Mouse (Mus musculus) heart, adult 2 months (tissue): ENCODE measurements around the gene Gm4881. TPM values are rescaled to one million over a fixed set of nuclear protein-coding genes. Genes with fewer than 3 reads are reported as not detected.

Source experiments
- DNase-seq, 2 experiments: peaks; one replicate each; pipeline ENCODE4 v3.0.0; 2021
- H3K27ac ChIP-seq: fragments of 200-600 bp; 2 replicates; pipeline ENCODE4 v1.8.1; 2022
- H3K27me3 ChIP-seq: fragments of 200-500 bp; 2 replicates; pipeline ENCODE4 v1.6.1; 2012; ENCODE audit warnings: mild to moderate bottlenecking, low read length, inconsistent platforms, mixed read lengths; ENCODE audit not compliant: control insufficient read depth, insufficient read depth
- H3K36me3 ChIP-seq: fragments of 200-500 bp; 2 replicates; pipeline ENCODE4 v1.6.1; 2012; ENCODE audit warnings: low read length, inconsistent platforms; ENCODE audit not compliant: control insufficient read depth, insufficient read depth
- H3K4me1 ChIP-seq: fragments of 200-500 bp; 2 replicates; pipeline ENCODE4 v1.6.1; 2011; ENCODE audit warnings: low read length; ENCODE audit not compliant: control insufficient read depth, insufficient read depth
- H3K4me3 ChIP-seq: fragments of 200-600 bp; 2 replicates; pipeline ENCODE4 v1.8.1; 2022
- H3K79me2 ChIP-seq: fragments of 200-500 bp; replicated peaks from 2 replicates; pipeline ENCODE4 v1.6.1; 2012; ENCODE audit warnings: mild to moderate bottlenecking, inconsistent platforms, low read length, moderate library complexity, mixed read lengths; ENCODE audit not compliant: control insufficient read depth, insufficient read depth
- H3K9ac ChIP-seq: fragments of 200-500 bp; 2 replicates; pipeline ENCODE4 v1.6.1; 2012; ENCODE audit warnings: low read depth, mild to moderate bottlenecking, control low read depth, inconsistent platforms, low read length, mixed read lengths
- CTCF ChIP-seq: fragments of 200-600 bp; IDR thresholded peaks from 2 replicates; pipeline ENCODE4 v1.8.1; 2022; ENCODE audit warnings: antibody characterized with exemption, mild to moderate bottlenecking, moderate library complexity
- EP300 ChIP-seq: fragments of 200-500 bp; IDR thresholded peaks from 2 replicates; pipeline ENCODE4 v1.6.1; 2011; ENCODE audit warnings: low read depth, low read length, control low read depth; ENCODE audit not compliant: insufficient read depth
- POLR2A ChIP-seq: fragments of 200-500 bp; IDR thresholded peaks from 2 replicates; pipeline ENCODE4 v1.6.1; 2011; ENCODE audit warnings: mild to moderate bottlenecking, low read depth, low read length, control low read depth; ENCODE audit not compliant: insufficient read depth
- WGBS: fragments of 180-500 bp; shearing (Covaris S2); methylation state at CpG from one replicate; pipeline ENCODE4 v1.1.7; 2018; 5-methylcytosine and 5-hydroxymethylcytosine counted together
- intact Hi-C: fragments of 180-260 bp; cut with DNase I; formaldehyde crosslinking; loops from one replicate; pipeline ENCODE4 v1.15.1; 2025
- polyA plus RNA-seq: library from polyadenylated mRNA; depleted of rRNA; stranded (reverse); fragments of >200 nt; gene quantifications from 2 replicates; pipeline ENCODE4 v1.2.3, GENCODE M21; 2012
- total RNA-seq, 2 experiments: library from RNA; stranded (reverse); gene quantifications; 2 replicates each; pipeline ENCODE4 v1.2.3; 2021

The Gm4881 gene
- total and polyA plus RNA-seq, 3 experiments, result not detected

- intact Hi-C loops, result no loop called here
- Histone ChIP-seq H3K27ac (no peak overlapping the region), H3K36me3 (no peaks in the 10 kb centered on the region), H3K4me3 (no peak overlapping the region), H3K27me3 (no peaks in the 10 kb centered on the region), H3K4me1 (no peaks in the 10 kb centered on the region), H3K79me2 (no peaks in the 10 kb centered on the region; the same call in 1 of the 2 replicates), H3K9ac (no peak overlapping the region)
- peak; percentile 71 to 84 for DNase-seq
- TF ChIP-seq EP300 (0 out of 2 replicates have a peak, but pooled peaks have one; percentile 56), CTCF (no peak)
- 61% methylated on average over 9 of the region's 9 CpGs for WGBS
Measured at GRCm38 (mm10) chr7:24919728-24920127, 24.6 kb downstream of the Gm4881 start.

- Histone ChIP-seq H3K9ac (no peak overlapping the region), H3K36me3 (no peaks in the 10 kb centered on the region), H3K27ac (no peak overlapping the region), H3K4me1 (no peaks in the 10 kb centered on the region), H3K27me3 (no peaks in the 10 kb centered on the region), H3K79me2 (no peaks in the 10 kb centered on the region; the same call in 1 of the 2 replicates), H3K4me3 (no peak overlapping the region)
- intact Hi-C loops, result no loop called here
- WGBS, result 86% methylated on average over 20 of the region's 20 CpGs
- TF ChIP-seq EP300, result no peak
- no peak for TF ChIP-seq POLR2A
- TF ChIP-seq CTCF, result no peak
- peak in 1 of 2 experiments; percentile 40 for DNase-seq
Measured at GRCm38 (mm10) chr7:24918763-24919323, 25.5 kb downstream of the Gm4881 start.

GRCm38 (mm10) chr7:24912480-24912879 lies 31.8 kb downstream of the Gm4881 start:
- Histone ChIP-seq H3K79me2 (no peaks in the 10 kb centered on the region; the same call in 1 of the 2 replicates), H3K36me3 (no peaks in the 10 kb centered on the region)

GRCm38 (mm10) chr7:24907211-24907748 lies 37.0 kb downstream of the Gm4881 start:
- no peak overlapping the region for H3K27ac ChIP-seq
- no peak overlapping the region for H3K9ac ChIP-seq
- intact Hi-C loops, result loop anchor here (5.0 kb wide), 1 partner anchor 170 kb away; no protein-coding TSS in a partner anchor
- peaks cover 2% of the 10 kb centered on the region; the same call in 1 of the 2 replicates for H3K79me2 ChIP-seq
- H3K4me1 ChIP-seq, result peaks cover 8% of the 10 kb centered on the region
- TF ChIP-seq POLR2A, result no peak
- TF ChIP-seq EP300, result no peak
- TF ChIP-seq CTCF, result no peak
- H3K36me3 ChIP-seq, result peaks cover 2% of the 10 kb centered on the region; the same call in 1 of the 2 replicates
- no peaks in the 10 kb centered on the region for H3K27me3 ChIP-seq
- H3K4me3 ChIP-seq, result no peak overlapping the region
- 44% methylated on average over 13 of the region's 13 CpGs for WGBS
- DNase-seq, result peak in 1 of 2 experiments; percentile 53

More at GRCm38 (mm10) chr7:24912480-24912879, 31.8 kb downstream of the Gm4881 start:
- Histone ChIP-seq H3K9ac (no peak overlapping the region), H3K27ac (no peak overlapping the region), H3K27me3 (no peaks in the 10 kb centered on the region), H3K4me3 (no peak overlapping the region), H3K4me1 (no peaks in the 10 kb centered on the region)
- intact Hi-C loops, result no loop called here
- 82% methylated on average over 14 of the region's 14 CpGs for WGBS
- TF ChIP-seq CTCF, result no peak
- DNase-seq, result peak in 1 of 2 experiments; percentile 29

GRCm38 (mm10) chr7:24906551-24906950 lies 37.7 kb downstream of the Gm4881 start:
- peaks cover 8% of the 10 kb centered on the region for H3K4me1 ChIP-seq
- H3K27ac ChIP-seq, result no peak overlapping the region
- no peak for DNase-seq
- H3K36me3 ChIP-seq, result peaks cover 2% of the 10 kb centered on the region; the same call in 1 of the 2 replicates
- no peaks in the 10 kb centered on the region for H3K27me3 ChIP-seq
- no peak for TF ChIP-seq EP300
- TF ChIP-seq POLR2A, result no peak
- no peak for TF ChIP-seq CTCF
- WGBS, result 22% methylated on average over 6 of the region's 6 CpGs
- no peak overlapping the region for H3K9ac ChIP-seq
- intact Hi-C loops, result loop anchor here (5.0 kb wide), 1 partner anchor 171 kb away; no protein-coding TSS in a partner anchor
- no peak overlapping the region for H3K4me3 ChIP-seq
- peaks cover 2% of the 10 kb centered on the region; the same call in 1 of the 2 replicates for H3K79me2 ChIP-seq

GRCm38 (mm10) chr7:24904936-24905335 lies 39.4 kb downstream of the Gm4881 start:
- H3K36me3 ChIP-seq, result peaks cover 2% of the 10 kb centered on the region; the same call in 1 of the 2 replicates
- H3K4me1 ChIP-seq, result peaks cover 8% of the 10 kb centered on the region
- H3K27ac ChIP-seq, result no peak overlapping the region
- H3K9ac ChIP-seq, result 0 out of 2 replicates have a peak overlapping the region, but pooled peaks have one; percentile 27
- peak; percentile 70 for TF ChIP-seq CTCF
- 0 out of 2 replicates have a peak, but pooled peaks have one; percentile 23 for TF ChIP-seq EP300
- no peak for TF ChIP-seq POLR2A
- H3K79me2 ChIP-seq, result peaks cover 2% of the 10 kb centered on the region; the same call in 1 of the 2 replicates
- intact Hi-C loops, result loop anchor here (1.0 to 5.0 kb wide), 3 partner anchors 15 to 172 kb away; partner anchors contain the start of gene Rps19
- H3K27me3 ChIP-seq, result no peaks in the 10 kb centered on the region
- 17% methylated on average over 3 of the region's 3 CpGs for WGBS
- peak overlapping the region; percentile 82 for H3K4me3 ChIP-seq
- DNase-seq, result peak; percentile 55 to 58
